Mouse (Mus musculus) stomach, postnatal 0 days (tissue): Measurements from ENCODE around the gene Alkbh5. TPM values are rescaled to one million over a fixed set of nuclear protein-coding genes. Genes with fewer than 3 reads are reported as not detected.
"Not testable (repeated sequence)": the region's sequence is repeated elsewhere in the genome, so short reads cannot be mapped to it uniquely, and the experiment has no call there.

Source experiments
- ATAC-seq: fragments of 200-750 bp; cut with Nextera tagmentation; 2 replicates; pipeline ENCODE4 v1.8.0; 2017; ENCODE audit not compliant: low FRiP score, low TSS enrichment
- DNase-seq: peaks from one replicate; pipeline ENCODE4 v3.0.0-alpha.2; 2016; ENCODE audit warnings: low spot score
- H3K27ac ChIP-seq: fragments of 300-500 bp; sonication (generic); replicated peaks from 2 replicates; pipeline ENCODE4 v1.5.1; 2014; ENCODE audit warnings: mild to moderate bottlenecking, control low read depth
- H3K27me3 ChIP-seq: fragments of 300-500 bp; sonication (generic); 2 replicates; pipeline ENCODE4 v1.6.1; 2014; ENCODE audit warnings: low read length; ENCODE audit not compliant: control insufficient read depth, insufficient read depth
- H3K36me3 ChIP-seq: fragments of 300-500 bp; sonication (generic); 2 replicates; pipeline ENCODE4 v1.6.1; 2014; ENCODE audit warnings: low read length, mixed read lengths; ENCODE audit not compliant: control insufficient read depth, insufficient read depth
- H3K4me1 ChIP-seq: fragments of 300-500 bp; sonication (generic); replicated peaks from 2 replicates; pipeline ENCODE4 v1.6.1; 2014; ENCODE audit warnings: antibody characterized with exemption; ENCODE audit not compliant: control insufficient read depth, insufficient read depth
- H3K4me2 ChIP-seq: fragments of 300-500 bp; sonication (generic); replicated peaks from 2 replicates; pipeline ENCODE4 v1.6.1; 2014; ENCODE audit warnings: low read depth, mild to moderate bottlenecking, control low read depth, moderate library complexity
- H3K4me3 ChIP-seq: fragments of 300-500 bp; sonication (generic); 2 replicates; pipeline ENCODE4 v1.5.1; 2014; ENCODE audit warnings: low read depth, low read length, control low read depth
- H3K9ac ChIP-seq: fragments of 300-500 bp; sonication (generic); 2 replicates; pipeline ENCODE4 v1.6.1; 2014; ENCODE audit warnings: mild to moderate bottlenecking, low read length, control low read depth, mixed read lengths
- H3K9me3 ChIP-seq: fragments of 300-500 bp; sonication (generic); 2 replicates; pipeline ENCODE4 v1.6.1; 2016; ENCODE audit warnings: low read length; ENCODE audit not compliant: control insufficient read depth
- CTCF ChIP-seq: IDR thresholded peaks from 2 replicates; pipeline ENCODE4 v1.5.1; 2016; ENCODE audit warnings: antibody characterized with exemption, low read depth, mild to moderate bottlenecking, moderate library complexity
- EP300 ChIP-seq: optimal IDR thresholded peaks from 2 replicates; pipeline ENCODE3; 2016; ENCODE audit warnings: antibody characterized with exemption
- WGBS: fragments of 180-500 bp; shearing (Covaris S2); extraction: QIAGEN DNeasy Blood & Tissue Kit; methylation state at CpG from one replicate; pipeline ENCODE4 v1.1.7; 2014; 5-methylcytosine and 5-hydroxymethylcytosine counted together
- polyA plus RNA-seq: library from polyadenylated mRNA; unstranded; fragments of >200 nt; fragmentation: Nextera tagmentation; extraction: Ambion mirVana; gene quantifications from 2 replicates; pipeline ENCODE4 v1.2.1, GENCODE M21; 2015

Gene Alkbh5
- polyA plus RNA-seq, 1 experiment from 2014 or later = 26.3 TPM

- TF ChIP-seq CTCF = no peak
- TF ChIP-seq EP300 = no peak
- DNase-seq (no peak), ATAC-seq (no peak)
- WGBS = 78% methylated on average over 3 of the region's 3 CpGs
- Histone ChIP-seq H3K4me1 (no peaks in the 10 kb centered on the region), H3K9me3 (no peaks in the 10 kb centered on the region), H3K36me3 (peaks cover 14% of the 10 kb centered on the region), H3K27me3 (no peaks in the 10 kb centered on the region), H3K27ac (no peak overlapping the region), H3K9ac (no peak overlapping the region), H3K4me2 (no peak overlapping the region), H3K4me3 (no peak overlapping the region)
Measured at GRCm38 (mm10) chr11:60548112-60548511, 11.9 kb downstream of the Alkbh5 start.

- no peak overlapping the region for H3K9ac ChIP-seq
- ATAC-seq (no peak), DNase-seq (no peak)
- H3K27me3 ChIP-seq = no peaks in the 10 kb centered on the region
- no peaks in the 10 kb centered on the region for H3K4me1 ChIP-seq
- H3K4me3 ChIP-seq = no peak overlapping the region
- no peaks in the 10 kb centered on the region for H3K9me3 ChIP-seq
- H3K4me2 ChIP-seq = no peak overlapping the region
- peaks cover 32% of the 10 kb centered on the region for H3K36me3 ChIP-seq
- H3K27ac ChIP-seq = no peak overlapping the region
- no peak for TF ChIP-seq CTCF
- TF ChIP-seq EP300 = no peak
Measured at GRCm38 (mm10) chr11:60553091-60553490, 16.9 kb downstream of the Alkbh5 start.

- no peak for TF ChIP-seq CTCF
- no peak for TF ChIP-seq EP300
- H3K4me3 ChIP-seq = no peak overlapping the region
- no peaks in the 10 kb centered on the region for H3K4me1 ChIP-seq
- peaks cover 22% of the 10 kb centered on the region for H3K36me3 ChIP-seq
- no peak overlapping the region for H3K9ac ChIP-seq
- no peak for ATAC-seq
- H3K4me2 ChIP-seq = no peak overlapping the region
- no peak for DNase-seq
- no peaks in the 10 kb centered on the region for H3K9me3 ChIP-seq
- no peaks in the 10 kb centered on the region for H3K27me3 ChIP-seq
- no peak overlapping the region for H3K27ac ChIP-seq
- WGBS = 89% methylated on average over 3 of the region's 3 CpGs
Measured at GRCm38 (mm10) chr11:60557675-60558074, 21.5 kb downstream of the Alkbh5 start.

GRCm38 (mm10) chr11:60559342-60559741, 23.2 kb downstream of the Alkbh5 start:
- Histone ChIP-seq H3K4me2 (no peak overlapping the region), H3K27me3 (no peaks in the 10 kb centered on the region), H3K36me3 (peaks cover 12% of the 10 kb centered on the region), H3K9me3 (no peaks in the 10 kb centered on the region), H3K4me1 (no peaks in the 10 kb centered on the region), H3K4me3 (no peak overlapping the region), H3K9ac (no peak overlapping the region), H3K27ac (no peak overlapping the region)
- 11% methylated on average over 3 of the region's 3 CpGs for WGBS
- DNase-seq (peak; percentile 68), ATAC-seq (peak; percentile 78)
- peak; percentile 96 for TF ChIP-seq CTCF
- TF ChIP-seq EP300 = no peak

- H3K4me1 ChIP-seq, ATAC-seq, H3K9me3 ChIP-seq, H3K4me2 ChIP-seq, H3K27me3 ChIP-seq, H3K36me3 ChIP-seq, H3K9ac ChIP-seq, DNase-seq, H3K27ac ChIP-seq, H3K4me3 ChIP-seq: not testable (repeated sequence)
- WGBS = 88% methylated on average over 10 of the region's 12 CpGs
Measured at GRCm38 (mm10) chr11:60574006-60574405, 37.8 kb downstream of the Alkbh5 start.

Other genes with a start within 250 kb of the Alkbh5 start
- gene Tom1l2, start 183.5 kb upstream of the Alkbh5 start, polyA plus RNA-seq = 15.9 and 19.4 TPM in 2 replicates
- 0.69 and 0.93 TPM in 2 replicates for gene Drc3, start 183.1 kb upstream of the Alkbh5 start, polyA plus RNA-seq
- gene Gid4, start 119.2 kb upstream of the Alkbh5 start, polyA plus RNA-seq = 10.9 and 12.0 TPM in 2 replicates
- gene Atpaf2, start 117.9 kb upstream of the Alkbh5 start, polyA plus RNA-seq = 30.5 and 30.7 TPM in 2 replicates
- 47.2 and 50.2 TPM in 2 replicates for gene Drg2, start 81.8 kb upstream of the Alkbh5 start, polyA plus RNA-seq
- gene Myo15, start 67.0 kb upstream of the Alkbh5 start, polyA plus RNA-seq = 0.02 and 0.08 TPM in 2 replicates
- gene Llgl1, start 163.3 kb downstream of the Alkbh5 start, polyA plus RNA-seq = 13.6 and 14.4 TPM in 2 replicates
- gene Flii, start 190.9 kb downstream of the Alkbh5 start, polyA plus RNA-seq = 51.1 and 54.1 TPM in 2 replicates
- gene Mief2, start 192.0 kb downstream of the Alkbh5 start, polyA plus RNA-seq = 8.5 and 9.8 TPM in 2 replicates
- gene Top3a, start 241.0 kb downstream of the Alkbh5 start, polyA plus RNA-seq = 4.3 and 4.7 TPM in 2 replicates
- 1.7 and 1.9 TPM in 2 replicates for gene Smcr8, start 241.1 kb downstream of the Alkbh5 start, polyA plus RNA-seq